Mouse (Mus musculus) right cerebral cortex, adult 18-20 months (tissue): ENCODE data around the gene Nploc4.

Experiments used
- DNase-seq: peaks from one replicate; pipeline ENCODE4 v3.0.0; 2022; ENCODE audit warnings: mixed read lengths

The Nploc4 gene

DNA sequence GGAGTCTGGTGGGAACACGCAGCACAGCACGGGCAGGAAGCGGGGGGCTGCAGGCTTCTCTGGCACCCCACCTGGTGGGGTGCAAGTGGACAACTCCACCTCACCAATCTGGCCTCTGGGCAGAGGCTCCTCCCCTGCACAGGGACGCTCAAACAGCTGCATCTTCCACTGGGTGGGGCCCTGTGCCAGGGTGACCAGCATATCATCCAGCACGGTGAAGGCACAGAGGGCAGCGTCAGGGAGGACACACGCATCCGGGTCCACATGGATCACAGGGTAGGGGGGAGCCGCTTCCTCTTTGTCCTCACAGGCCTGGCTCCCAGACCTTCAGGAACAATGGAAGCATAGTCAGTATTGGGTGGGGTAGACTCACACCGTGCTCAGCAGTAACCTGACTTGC, 60.2 kb downstream of the Nploc4 start:
- no peak for DNase-seq

DNA sequence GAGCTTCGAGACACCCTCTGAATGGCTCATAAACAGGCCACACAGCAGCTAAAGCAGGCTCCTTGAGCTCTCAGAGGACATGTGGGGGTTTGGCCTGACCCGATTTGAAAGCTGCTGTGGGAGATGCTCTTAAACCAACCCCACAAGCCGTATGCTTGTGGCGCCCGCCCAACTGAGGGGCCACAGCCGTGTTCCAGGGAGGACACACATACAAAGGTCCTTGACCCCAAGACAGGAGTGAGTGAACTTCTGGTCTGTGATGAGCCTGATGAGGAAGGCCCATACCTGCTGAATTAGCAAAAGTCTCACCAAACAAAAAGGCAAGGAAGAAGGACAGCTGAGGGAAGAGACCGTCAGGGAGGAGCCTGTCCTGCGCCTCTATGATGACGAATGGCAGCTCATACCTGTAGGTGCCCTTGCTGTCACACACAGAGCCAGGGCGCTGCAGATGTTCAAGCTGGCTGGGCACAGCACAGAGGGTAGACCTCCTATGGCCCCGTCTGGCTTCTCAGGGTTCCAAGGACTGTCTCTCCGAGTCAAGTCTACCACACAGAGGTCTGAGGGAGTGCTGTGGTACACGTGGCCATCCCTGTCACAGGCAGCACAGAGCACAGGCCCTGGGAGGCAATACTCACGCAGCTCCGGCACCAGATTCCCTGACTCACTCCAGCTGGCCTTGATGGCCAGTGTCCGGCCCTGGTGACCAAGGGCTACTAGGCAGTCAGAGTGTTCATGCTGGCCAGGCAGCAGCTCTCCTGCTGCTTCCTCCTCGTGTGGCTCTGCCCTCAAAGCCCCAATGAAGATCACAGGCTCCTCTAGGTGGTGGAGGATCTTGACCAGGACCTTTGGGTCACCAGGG, 61.0 kb downstream of the Nploc4 start:
- no peak for DNase-seq

DNA sequence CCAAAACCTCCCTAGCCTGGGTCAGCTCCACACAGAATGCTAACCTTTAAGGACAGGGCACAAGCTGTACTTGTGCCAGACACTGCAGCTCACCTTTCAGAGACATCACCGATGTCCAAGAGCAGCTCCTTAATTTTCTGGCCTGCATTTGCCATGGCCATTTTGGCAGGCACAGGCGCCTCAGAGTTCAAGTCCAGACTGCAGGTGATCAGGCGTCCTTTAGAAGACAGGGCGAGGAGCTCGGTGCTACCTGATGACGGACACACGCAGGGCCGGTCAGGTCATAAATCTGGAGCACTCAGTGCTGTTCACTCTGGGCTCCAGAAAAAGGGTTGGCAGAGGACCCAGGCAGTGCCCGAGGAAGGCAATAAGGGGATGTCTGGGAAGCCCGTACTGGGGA, 62.2 kb downstream of the Nploc4 start:
- DNase-seq: no peak

DNA sequence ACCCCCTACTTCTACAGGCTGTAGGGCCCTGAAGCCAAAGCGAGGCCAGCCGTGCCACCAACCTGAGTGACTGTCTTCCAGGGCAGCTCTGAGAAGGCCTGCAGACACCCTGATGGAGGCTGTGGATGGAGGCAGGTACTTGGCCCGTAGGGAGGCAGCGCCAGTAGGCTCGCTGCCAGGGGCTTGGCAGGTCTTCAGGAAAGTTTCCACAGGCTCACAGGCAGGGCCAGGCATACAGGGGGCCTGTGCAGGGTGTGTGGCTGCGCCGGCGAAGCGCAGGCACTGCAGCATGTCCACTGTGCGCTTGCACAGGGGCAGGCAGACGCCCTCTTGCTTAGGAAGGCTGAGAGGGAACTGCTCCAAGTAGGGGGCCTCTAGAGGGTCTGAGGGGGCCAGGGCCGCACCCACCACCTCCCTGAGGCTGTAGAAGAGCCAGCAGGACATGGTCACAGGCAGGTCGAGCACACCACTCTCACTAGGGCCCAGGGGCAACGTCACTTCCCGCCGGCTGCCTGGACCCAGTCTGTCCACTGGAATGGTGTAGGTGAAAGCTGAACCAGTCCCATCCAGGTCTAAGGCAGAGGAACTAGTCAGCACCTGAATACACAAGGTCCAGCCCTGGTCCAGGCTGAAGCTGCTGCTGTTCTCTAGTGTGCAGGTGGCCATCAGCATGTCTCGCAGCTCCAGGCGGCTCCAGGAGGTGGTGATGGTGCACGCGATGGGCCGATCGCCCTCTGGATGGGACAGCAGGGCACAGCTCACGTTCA, 63.5 kb downstream of the Nploc4 start:
- DNase-seq: no peak

DNA sequence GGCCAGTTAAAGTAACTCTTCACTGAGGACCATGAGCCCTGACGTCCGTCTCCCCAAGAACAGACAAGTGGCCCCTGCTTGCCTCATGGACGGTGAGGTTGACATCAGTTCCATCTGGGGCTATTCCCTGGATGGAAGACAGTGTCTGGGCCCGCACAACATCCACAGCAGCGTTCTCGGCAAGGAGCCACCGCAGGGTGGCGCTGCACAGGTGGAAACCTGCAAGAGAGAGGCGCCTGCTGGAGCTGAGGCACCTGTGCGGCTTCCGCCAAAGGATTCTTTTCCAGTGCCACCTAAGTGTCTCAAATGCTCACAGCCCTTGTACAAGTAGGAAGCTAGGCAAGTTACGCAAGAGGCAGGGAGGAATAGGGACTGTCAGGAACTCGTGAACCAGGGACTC, 64.5 kb downstream of the Nploc4 start:
- DNase-seq: no peak

DNA sequence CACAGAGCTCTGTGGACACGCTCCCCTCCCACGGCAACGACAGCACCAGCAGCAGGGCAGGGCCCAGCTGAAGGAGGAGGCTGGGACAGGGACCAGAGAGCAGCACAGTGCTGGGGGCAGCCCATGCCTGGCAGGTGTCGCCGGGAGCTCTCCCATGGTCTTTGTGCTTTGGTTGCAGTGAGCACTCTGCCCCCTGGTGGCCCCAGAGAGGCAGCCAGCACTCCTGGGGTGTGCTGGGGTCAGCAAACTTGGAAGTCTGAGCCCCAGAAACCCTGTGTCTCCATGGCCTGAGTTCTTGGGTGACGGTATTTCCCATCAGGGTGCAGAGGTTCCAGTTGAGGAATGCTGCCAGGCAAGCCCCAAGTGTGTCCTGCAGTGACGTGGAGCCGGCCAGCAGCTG, 67.9 kb downstream of the Nploc4 start:
- DNase-seq: peak; percentile 49

DNA sequence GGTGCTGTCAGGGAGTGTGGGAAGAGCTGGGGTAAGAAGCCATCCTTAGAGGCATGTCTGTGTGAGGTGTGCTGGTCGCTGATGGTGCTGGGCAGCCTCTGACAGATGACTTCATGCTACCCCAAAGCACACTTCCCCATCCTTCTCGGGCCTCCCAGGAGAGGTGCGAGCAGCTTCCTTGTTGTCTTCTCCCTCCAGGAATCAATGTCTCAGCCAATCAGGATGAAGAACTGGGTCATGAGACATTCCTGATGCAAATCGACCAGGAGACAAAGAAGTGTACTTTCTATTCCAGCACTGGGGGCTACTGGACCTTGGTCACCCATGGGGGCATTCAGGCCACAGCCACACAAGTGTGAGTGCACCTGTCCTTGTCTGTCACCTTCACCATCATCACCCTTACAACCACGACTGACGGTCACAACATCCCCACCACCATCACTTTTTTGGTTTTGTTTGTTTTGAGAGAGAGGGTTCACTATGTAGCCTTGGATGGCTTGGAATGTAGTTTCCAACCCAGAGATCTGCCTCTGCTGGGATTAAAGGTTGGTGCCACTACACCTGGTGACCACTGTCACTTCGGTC, 71.0 kb downstream of the Nploc4 start:
- DNase-seq: no peak

DNA sequence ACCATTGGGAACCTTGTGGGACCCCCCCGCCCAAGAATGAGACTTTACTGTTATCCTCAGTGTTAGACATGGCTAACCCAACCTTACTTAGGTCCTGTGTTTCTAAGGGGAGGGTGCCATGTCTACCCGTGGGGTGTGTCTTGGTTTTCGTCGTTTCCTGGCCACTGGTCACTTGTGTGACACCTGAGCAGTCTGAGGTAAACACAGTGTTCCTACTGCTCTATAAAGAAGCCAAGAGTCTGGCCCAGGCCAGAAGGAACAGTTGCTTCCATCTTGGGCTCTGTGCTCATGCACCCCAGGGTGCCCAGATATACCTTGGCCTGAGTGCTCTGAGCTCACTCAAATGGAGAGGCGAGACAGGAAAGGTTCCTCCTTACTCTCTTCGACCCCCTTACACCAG, 74.6 kb downstream of the Nploc4 start:
- DNase-seq: no peak

DNA sequence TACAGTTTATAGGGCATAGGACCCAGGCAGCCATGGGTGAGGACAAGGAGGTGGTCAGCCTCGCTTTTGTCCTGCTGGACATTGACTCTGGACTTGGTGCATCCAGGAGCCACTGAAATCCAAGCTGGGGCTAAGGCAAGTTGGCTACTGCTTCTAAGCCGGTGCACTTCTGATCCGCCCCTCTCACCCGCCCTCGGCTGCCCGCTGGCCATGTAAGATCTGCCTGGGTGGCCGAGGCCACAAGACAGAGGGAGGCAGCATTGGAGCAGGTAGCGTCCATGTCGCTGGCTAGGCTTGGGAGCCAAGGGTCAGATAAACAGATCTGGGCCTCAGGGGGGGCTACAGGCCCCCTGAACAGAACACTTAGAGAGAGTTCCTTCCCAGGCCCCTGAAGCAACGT, 76.2 kb downstream of the Nploc4 start, which contains the start of gene Fscn2:
TSS of gene Fscn2 (plus strand) at position 240 of the 400 bp plus-strand sequence.
- DNase-seq: no peak

DNA sequence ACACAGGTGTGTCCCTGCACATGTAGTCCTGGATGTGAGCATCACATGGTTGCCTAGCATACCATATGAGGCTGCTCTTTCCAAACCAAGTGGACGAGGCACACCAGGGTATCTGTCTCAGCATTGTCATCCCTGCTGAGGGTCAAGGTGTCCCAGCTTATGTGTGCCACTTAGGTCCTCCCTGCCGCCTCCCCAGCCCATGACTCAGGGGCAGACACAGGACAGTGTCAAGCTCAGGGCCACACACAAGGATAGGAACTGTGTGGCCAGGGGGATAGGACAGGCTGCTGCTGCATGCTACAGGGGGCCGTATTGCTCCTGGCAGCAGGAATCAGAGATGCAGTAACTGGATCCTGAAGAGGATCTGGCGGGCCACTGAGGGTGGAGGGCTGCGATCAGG, 76.8 kb downstream of the Nploc4 start:
- no peak for DNase-seq

DNA sequence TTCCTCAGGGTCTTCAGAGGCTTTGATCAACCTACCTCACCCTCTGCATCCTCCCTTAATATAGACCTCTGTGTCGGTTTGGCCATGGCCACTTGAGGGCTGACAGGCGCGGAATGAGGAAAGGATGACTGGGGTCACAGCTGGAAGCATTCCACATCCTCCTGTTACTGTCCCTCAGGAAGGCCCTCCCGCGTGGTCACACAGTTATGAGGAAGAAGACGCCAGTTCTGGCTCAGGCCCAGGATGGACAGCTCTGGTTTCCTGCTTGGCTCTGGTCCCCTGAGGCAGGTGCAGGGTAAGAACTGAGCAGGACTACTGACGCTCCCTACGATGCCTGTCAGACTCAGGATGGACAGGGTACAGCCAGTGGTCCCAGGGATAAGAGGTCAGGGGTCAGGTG, 77.4 kb downstream of the Nploc4 start:
- no peak for DNase-seq

DNA sequence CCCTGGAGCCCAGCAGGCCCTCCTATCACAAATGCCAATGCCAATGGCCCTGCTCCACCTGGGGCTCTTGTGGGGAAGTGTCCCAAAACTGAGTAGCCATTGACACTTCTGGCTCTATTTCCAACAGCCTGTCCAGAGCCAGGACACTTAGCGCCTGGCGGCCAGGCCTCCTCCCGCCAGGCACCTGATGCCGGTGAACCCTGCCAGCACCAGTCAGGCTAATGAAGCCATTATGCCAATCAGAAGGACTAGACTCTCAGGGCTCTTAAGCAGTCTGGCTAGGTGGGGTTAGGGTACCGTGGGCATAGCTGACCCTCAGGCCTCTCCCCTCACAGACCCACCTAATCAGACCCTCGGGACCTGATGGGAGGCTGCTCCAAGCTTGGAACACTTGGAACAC, 78.1 kb downstream of the Nploc4 start:
- DNase-seq: no peak

DNA sequence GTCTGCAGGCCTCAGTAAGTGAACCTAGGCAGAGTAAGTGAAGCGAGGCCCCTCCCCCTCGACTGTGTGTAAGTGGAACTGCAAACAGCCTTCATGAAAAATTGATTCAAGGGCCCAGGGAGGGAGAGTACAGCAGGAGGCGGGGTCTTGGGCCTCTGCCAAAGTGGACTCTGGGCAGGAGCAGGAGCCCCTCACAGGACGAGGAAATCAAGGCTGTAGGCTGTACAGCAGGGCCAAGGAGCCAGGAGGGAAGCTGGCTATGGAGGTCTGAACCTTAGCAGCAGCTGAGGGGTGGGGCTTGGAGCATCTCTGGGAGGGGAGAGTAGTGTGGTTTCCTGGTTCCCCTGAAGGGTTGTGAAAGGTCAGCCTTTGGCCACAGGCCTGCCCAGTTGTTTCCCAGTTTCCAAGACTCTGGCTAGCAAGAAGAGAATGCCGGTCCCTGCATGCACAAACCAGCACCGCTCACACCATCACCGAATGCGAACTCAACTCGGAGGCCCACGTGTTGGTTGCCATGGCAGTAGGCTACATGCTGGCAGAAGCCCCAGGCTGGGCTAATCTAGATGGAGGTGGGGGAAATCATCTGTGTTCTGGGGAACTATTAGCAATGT, 79.6 kb downstream of the Nploc4 start:
- peak; percentile 79 for DNase-seq

DNA sequence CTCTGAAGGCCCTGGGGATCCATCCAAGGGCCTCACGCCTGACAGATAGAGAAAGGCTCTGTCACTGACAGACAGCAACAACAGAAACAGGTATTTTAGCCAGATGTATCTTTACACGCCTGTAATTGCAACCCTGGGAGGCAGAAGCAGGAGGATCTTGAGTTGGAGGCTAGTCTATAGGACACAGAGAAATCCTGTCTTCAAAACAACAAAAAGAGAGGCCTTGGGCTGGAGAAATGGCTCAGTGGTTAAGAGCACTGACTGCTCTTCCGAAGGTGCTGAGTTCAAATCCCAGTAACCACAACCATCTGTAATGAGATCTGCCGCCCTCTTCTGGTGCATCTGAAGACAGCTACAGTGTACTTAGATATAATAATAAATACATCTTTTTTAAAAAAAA, 80.6 kb downstream of the Nploc4 start:
- no peak for DNase-seq

DNA sequence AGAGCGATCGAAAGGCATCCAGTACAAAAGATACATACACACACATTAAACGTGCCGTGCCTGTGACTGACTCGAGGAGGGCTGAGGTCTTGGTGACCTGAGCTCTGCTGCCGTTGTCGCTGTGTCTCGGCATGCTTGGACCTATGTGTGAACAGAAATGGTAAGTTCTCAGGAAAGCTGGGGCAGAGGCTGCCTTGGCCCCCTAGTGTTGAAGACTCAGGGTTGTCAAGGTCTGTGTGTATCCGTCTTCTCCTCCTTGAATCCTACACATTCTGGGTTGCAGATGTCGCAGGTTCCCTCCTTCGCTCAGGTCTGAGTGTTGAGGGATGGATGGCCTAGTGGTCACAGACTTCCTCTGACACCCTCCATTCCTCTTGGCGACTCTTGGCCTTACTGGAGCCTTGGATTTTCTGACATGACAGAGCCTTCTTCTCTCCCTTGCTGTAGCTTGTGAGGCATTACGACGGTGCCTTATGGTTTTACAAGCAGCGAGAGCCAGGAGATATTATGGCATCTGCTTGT, 81.1 kb downstream of the Nploc4 start:
- DNase-seq: no peak

DNA sequence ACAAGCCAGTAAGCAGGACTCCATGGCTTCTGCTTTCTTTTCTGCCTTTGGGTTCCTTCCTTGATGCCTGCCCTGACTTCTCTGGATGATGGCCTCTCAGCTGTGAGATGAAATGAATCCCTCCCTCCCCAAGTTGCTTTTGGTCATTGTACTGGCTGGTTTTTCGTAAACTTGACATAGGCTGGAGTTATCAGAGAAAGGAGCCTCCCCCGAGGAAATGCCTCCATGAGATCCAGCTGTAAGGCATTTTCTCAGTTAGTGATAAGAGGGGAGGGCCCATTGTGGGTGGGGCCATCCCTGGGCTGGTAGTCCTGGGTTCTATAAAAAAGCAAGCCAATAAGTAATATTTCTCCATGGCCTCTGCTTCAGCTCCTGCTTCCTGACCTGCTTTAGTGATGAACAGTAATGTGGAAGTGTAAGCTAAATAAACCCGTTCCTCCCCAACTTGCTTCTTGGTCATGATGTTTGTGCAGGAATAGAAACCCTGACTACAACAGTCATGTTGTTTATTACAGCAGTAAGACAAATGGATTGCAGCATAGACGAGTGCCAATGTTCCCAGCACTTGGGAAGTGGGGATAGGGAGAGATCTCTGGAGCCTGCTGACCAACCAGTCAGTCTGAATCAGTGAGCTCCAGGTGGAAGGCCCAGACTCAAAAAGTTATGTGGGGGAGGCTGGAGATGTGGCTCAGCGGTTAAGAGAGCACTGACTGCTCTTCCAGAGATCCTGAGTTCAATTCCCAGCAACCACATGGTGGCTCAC, 82.0 kb downstream of the Nploc4 start:
- DNase-seq: no peak

DNA sequence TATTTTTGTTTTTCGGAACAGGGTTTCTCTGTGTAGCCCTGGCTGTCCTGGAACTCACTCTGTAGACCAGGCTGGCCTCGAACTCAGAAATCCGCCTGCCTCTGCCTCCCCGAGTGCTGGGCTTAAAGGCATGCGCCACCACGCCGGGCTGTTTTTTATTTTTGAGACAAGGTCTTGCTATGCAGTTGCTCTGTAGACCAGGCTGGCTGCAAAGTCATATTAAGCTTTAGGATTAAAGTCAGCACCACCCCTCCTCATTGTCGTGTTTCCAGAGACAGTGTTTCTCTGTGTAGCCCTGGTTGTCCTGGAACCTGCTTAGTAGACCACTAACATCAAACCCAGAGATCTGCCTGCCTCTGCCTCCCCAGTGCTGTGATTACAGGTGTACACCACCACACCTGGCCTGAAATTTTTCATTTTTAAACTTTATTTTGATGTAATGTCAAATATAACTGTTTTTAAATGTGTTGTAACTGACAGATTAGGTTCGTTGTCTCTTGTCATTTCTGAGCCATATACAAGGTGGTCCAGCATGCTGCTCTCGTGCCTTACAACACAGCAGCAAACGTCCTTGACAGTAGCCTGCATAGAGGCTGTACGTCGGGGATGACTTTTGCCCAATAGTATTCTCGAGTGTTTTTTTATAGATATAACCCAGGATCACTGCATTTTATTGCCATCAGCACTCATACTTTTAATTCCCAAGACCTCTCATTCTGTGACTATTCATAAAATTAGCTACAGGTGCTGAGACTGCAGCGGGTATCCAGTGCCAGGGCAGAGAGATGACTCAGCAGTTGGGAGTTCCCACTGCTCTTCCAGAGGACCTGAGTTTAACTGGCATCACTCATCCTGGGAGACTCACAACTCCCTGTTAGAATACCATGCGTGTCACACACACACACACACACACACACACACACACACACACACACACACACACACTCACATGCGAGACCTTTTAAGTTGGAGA, 82.9 kb downstream of the Nploc4 start:
- no peak for DNase-seq

DNA sequence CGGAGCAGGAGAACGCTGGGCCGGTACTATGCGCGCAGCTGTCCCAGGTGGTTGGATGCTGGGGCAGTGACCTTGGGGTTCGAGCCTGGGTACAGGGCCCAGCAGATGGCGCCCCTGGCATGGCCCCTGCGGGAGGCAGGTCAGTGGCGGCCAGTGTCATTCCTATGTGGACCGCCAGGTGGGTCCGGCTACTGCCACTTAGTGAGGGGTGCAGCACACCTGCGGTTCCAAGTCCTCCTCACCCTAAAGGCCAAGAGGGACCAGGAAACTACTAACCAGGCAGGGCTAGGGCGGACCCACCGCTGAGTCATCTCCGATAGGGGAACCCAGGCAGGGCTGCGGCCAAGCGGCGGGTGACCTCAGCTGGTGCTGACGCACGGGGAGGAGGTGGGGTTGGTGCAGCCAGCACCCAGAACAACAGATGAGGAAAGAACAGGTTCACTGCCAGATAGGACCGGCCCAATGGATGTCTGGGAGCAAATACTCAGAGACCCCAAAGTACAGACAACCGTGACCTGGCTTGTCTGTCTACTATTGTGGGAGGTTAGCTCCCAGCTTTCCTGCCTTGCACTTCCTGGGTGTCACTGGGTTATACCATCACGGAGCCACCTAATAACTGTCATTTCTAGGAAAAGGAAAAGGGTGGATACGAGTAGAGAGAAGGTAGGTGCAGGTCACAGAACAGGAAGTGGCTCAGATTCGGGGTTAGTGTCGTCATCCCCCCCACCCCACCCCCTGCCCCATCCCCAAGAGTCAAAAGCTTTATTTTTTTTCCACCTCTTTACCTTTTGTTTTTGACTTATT, 83.8 kb downstream of the Nploc4 start:
- peak; percentile 39 for DNase-seq

DNA sequence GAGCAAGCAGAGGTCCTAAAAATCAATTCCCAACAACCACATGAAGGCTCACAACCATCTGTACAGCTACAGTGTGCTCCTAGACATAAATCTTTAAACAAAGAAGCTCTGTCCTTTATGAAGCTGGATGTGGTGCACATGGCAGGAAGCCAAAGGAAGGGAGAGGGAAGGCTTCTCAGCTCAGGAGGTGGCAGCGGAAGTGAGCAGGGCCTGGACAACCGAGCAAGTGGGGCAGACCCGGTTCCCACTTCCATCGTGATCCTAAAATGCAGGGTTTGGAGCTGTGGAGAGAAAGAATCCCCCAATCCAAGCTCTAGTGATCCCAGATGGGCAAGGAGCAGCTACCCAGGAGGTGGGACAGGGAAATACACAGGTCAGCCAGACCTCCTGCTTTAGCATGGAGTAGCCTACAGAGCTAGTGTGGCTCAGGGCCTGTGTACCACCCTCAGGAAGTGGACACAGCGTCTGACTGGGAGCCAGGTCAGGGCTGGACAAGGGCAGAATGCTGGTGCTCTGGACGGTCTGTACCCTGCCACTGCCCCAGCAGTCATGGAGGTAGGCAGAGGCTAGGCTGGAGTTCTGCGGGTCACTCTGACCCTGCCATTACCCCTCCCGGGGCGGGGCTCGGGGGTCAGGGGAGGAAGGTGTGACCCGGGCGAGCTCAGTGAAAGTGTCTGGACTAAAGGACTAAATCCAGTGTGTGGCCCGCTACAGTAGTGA, 84.8 kb downstream of the Nploc4 start:
- DNase-seq: peak; percentile 13

DNA sequence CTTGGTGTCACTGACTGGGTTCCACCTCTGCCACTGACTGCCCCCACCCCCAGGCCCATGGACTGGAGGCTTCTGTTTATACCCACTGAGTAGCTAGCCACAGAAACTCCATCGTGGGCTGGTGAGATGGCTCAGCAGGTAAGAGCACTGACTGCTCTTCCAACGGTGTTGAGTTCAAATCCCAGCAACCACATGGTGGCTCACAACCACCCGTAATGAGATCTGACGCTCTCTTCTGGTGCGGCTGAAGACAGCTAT, 85.5 kb downstream of the Nploc4 start:
- peak; percentile 2 for DNase-seq
